Mouse (Mus musculus): Measurements from ENCODE around the gene Dcaf17.

Gene Dcaf17

GRCm38 (mm10) chr2:71122268-71123029 lies 67.3 kb downstream of the Dcaf17 start:
- DNase-seq, result no peak

- DNase-seq, result no peak
Measured at GRCm38 (mm10) chr2:71123591-71123990, 68.5 kb downstream of the Dcaf17 start.

- DNase-seq, result no peak
Measured at GRCm38 (mm10) chr2:71127779-71128534, 72.8 kb downstream of the Dcaf17 start.

GRCm38 (mm10) chr2:71130366-71130765 lies 75.2 kb downstream of the Dcaf17 start:
- DNase-seq, result no peak

GRCm38 (mm10) chr2:71131866-71132496 lies 76.9 kb downstream of the Dcaf17 start:
- no peak for DNase-seq

- DNase-seq, result no peak
Measured at GRCm38 (mm10) chr2:71134041-71134505, 78.9 kb downstream of the Dcaf17 start.

- no peak for DNase-seq
Measured at GRCm38 (mm10) chr2:71134836-71135235, 79.7 kb downstream of the Dcaf17 start.

- no peak for DNase-seq
Measured at GRCm38 (mm10) chr2:71140622-71141021, 85.5 kb downstream of the Dcaf17 start.

- DNase-seq, result no peak
Measured at GRCm38 (mm10) chr2:71142410-71142809, 87.3 kb downstream of the Dcaf17 start.

- DNase-seq, result no peak
Measured at GRCm38 (mm10) chr2:71145853-71146252, 90.7 kb downstream of the Dcaf17 start.

GRCm38 (mm10) chr2:71146266-71146665 lies 91.1 kb downstream of the Dcaf17 start:
- DNase-seq, result no peak

GRCm38 (mm10) chr2:71147816-71148215 lies 92.7 kb downstream of the Dcaf17 start:
- DNase-seq, result no peak

Data from layer of hippocampus, adult 9-11 months (tissue).